Mouse (Mus musculus) intestine, embryonic 16.5 days (tissue): ENCODE measurements around the gene Zfp688. TPM values are rescaled to one million over a fixed set of nuclear protein-coding genes. Genes with fewer than 3 reads are reported as not detected.
A peak's percentile ranks its signal among the peaks of the same experiment; 100 is the strongest.
"Not testable (repeated sequence)": the region's sequence is repeated elsewhere in the genome, so short reads cannot be mapped to it uniquely, and the experiment has no call there.

Experiments used
- ATAC-seq: fragments of 200-750 bp; cut with Nextera tagmentation; 2 replicates; pipeline ENCODE4 v1.8.0; 2017; ENCODE audit warnings: moderate TSS enrichment, moderate library complexity
- H3K27ac ChIP-seq: fragments of 300-500 bp; sonication (generic); 2 replicates; pipeline ENCODE4 v1.5.1; 2014; ENCODE audit warnings: mild to moderate bottlenecking, low read length
- H3K27me3 ChIP-seq: fragments of 300-500 bp; sonication (generic); replicated peaks from 2 replicates; pipeline ENCODE4 v1.6.1; 2014; ENCODE audit warnings: low read length, control low read depth, mixed read lengths; ENCODE audit not compliant: control insufficient read depth, insufficient read depth
- H3K36me3 ChIP-seq: fragments of 300-500 bp; sonication (generic); 2 replicates; pipeline ENCODE4 v1.6.1; 2014; ENCODE audit warnings: low read length, control low read depth; ENCODE audit not compliant: control insufficient read depth, insufficient read depth
- H3K4me1 ChIP-seq: fragments of 300-500 bp; sonication (generic); 2 replicates; pipeline ENCODE4 v1.6.1; 2014; ENCODE audit warnings: low read length, control low read depth, mixed read lengths; ENCODE audit not compliant: control insufficient read depth, insufficient read depth
- H3K4me2 ChIP-seq: fragments of 300-500 bp; sonication (generic); 2 replicates; pipeline ENCODE4 v1.6.1; 2014; ENCODE audit warnings: low read depth, low read length, control low read depth
- H3K4me3 ChIP-seq: fragments of 300-500 bp; sonication (generic); 2 replicates; pipeline ENCODE4 v1.5.1; 2014; ENCODE audit warnings: mild to moderate bottlenecking, low read length
- H3K9ac ChIP-seq: fragments of 300-500 bp; sonication (generic); 2 replicates; pipeline ENCODE4 v1.6.1; 2014; ENCODE audit warnings: low read depth, low read length
- H3K9me3 ChIP-seq: fragments of 300-500 bp; sonication (generic); 2 replicates; pipeline ENCODE4 v1.6.1; 2016; ENCODE audit warnings: low read length, control low read depth; ENCODE audit not compliant: control insufficient read depth
- WGBS: fragments of 180-500 bp; shearing (Covaris S2); extraction: QIAGEN DNeasy Blood & Tissue Kit; methylation state at CpG from one replicate; pipeline ENCODE4 v1.1.7; 2014; 5-methylcytosine and 5-hydroxymethylcytosine counted together
- polyA plus RNA-seq: library from polyadenylated mRNA; unstranded; fragments of >200 nt; fragmentation: Nextera tagmentation; extraction: Ambion mirVana; gene quantifications from 2 replicates; pipeline ENCODE4 v1.2.1, GENCODE M21; 2015

Gene Zfp688
- polyA plus RNA-seq, result 20.8 and 23.4 TPM in 2 replicates

- Histone ChIP-seq H3K4me2 (peak within 1 kb of the TSS; percentile 97), H3K9ac (peak within 1 kb of the TSS; percentile 91), H3K9me3 (no peaks in the 10 kb centered on the region), H3K27me3 (peaks cover 8% of the 10 kb centered on the region; the same call in 1 of the 2 replicates), H3K4me1 (peaks cover 11% of the 10 kb centered on the region; the same call in 1 of the 2 replicates), H3K27ac (peak within 1 kb of the TSS; percentile 50), H3K4me3 (peak within 1 kb of the TSS; percentile 81), H3K36me3 (no peaks in the 10 kb centered on the region)
- WGBS, result under 1% methylated on average over 48 of the region's 48 CpGs
- peak; percentile 98 for ATAC-seq
Measured at GRCm38 (mm10) chr7:127421388-127422191, at the start of gene Zfp688. Zfp688 (minus strand) TSS chr7:127422068.

- peaks cover 8% of the 10 kb centered on the region for H3K4me1 ChIP-seq
- H3K4me3 ChIP-seq, result peak overlapping the region; percentile 82
- H3K27me3 ChIP-seq, result no peaks in the 10 kb centered on the region
- peaks cover 29% of the 10 kb centered on the region for H3K36me3 ChIP-seq
- H3K27ac ChIP-seq, result peak overlapping the region; percentile 99
- peaks cover 3% of the 10 kb centered on the region; the same call in 1 of the 2 replicates for H3K9me3 ChIP-seq
- peak overlapping the region; percentile 95 for H3K9ac ChIP-seq
- peak overlapping the region; percentile 89 for H3K4me2 ChIP-seq
- peak; percentile 49 for ATAC-seq
- 0% methylated on average over 19 of the region's 25 CpGs for WGBS
Measured at GRCm38 (mm10) chr7:127471646-127472010, 49.8 kb upstream of the Zfp688 start.

GRCm38 (mm10) chr7:127470743-127471645, 49.1 kb upstream of the Zfp688 start:
- Histone ChIP-seq H3K9me3 (peaks cover 3% of the 10 kb centered on the region; the same call in 1 of the 2 replicates), H3K36me3 (peaks cover 28% of the 10 kb centered on the region), H3K4me2 (peak overlapping the region; percentile 89), H3K27me3 (no peaks in the 10 kb centered on the region), H3K9ac (peak overlapping the region; percentile 95), H3K4me1 (peaks cover 8% of the 10 kb centered on the region), H3K4me3 (peak overlapping the region; percentile 82), H3K27ac (peak overlapping the region; percentile 99)
- peak; percentile 93 for ATAC-seq
- under 1% methylated on average over 42 of the region's 46 CpGs for WGBS

GRCm38 (mm10) chr7:127470011-127470715, 48.3 kb upstream of the Zfp688 start:
- 9% methylated on average over 10 of the region's 10 CpGs for whole genome bisulfite sequencing
- peak overlapping the region; percentile 82 for H3K4me3 ChIP-seq
- peak overlapping the region; percentile 95 for H3K9ac ChIP-seq
- H3K27ac ChIP-seq, result peak overlapping the region; percentile 99
- H3K4me2 ChIP-seq, result peak overlapping the region; percentile 89
- H3K27me3 ChIP-seq, result no peaks in the 10 kb centered on the region
- peaks cover 3% of the 10 kb centered on the region; the same call in 1 of the 2 replicates for H3K9me3 ChIP-seq
- peaks cover 20% of the 10 kb centered on the region for H3K36me3 ChIP-seq
- H3K4me1 ChIP-seq, result peaks cover 8% of the 10 kb centered on the region
- peak; percentile 19 for ATAC-seq

- 0 out of 2 replicates have a peak, but pooled peaks cover 2% of the 10 kb centered on the region for H3K4me1 ChIP-seq
- 96% methylated on average over 4 of the region's 4 CpGs for WGBS
Measured at GRCm38 (mm10) chr7:127466606-127467005, 44.7 kb upstream of the Zfp688 start.

GRCm38 (mm10) chr7:127465670-127466069, 43.8 kb upstream of the Zfp688 start:
- H3K4me1 ChIP-seq, H3K27ac ChIP-seq, H3K4me2 ChIP-seq, H3K9ac ChIP-seq, ATAC-seq, H3K36me3 ChIP-seq, H3K9me3 ChIP-seq, H3K4me3 ChIP-seq, H3K27me3 ChIP-seq: not testable (repeated sequence)
- WGBS, result 98% methylated on average over 2 of the region's 2 CpGs

More at GRCm38 (mm10) chr7:127466606-127467005, 44.7 kb upstream of the Zfp688 start:
- H3K9ac ChIP-seq, result no peak overlapping the region
- no peak overlapping the region for H3K4me2 ChIP-seq
- H3K27ac ChIP-seq, result no peak overlapping the region
- 0 out of 2 replicates have a peak, but pooled peaks cover 7% of the 10 kb centered on the region for H3K36me3 ChIP-seq
- ATAC-seq, result no peak
- peaks cover 3% of the 10 kb centered on the region; the same call in 1 of the 2 replicates for H3K9me3 ChIP-seq
- H3K4me3 ChIP-seq, result no peak overlapping the region
- H3K27me3 ChIP-seq, result no peaks in the 10 kb centered on the region

GRCm38 (mm10) chr7:127465191-127465590, 43.3 kb upstream of the Zfp688 start:
- 0 out of 2 replicates have a peak, but pooled peaks cover 7% of the 10 kb centered on the region for H3K36me3 ChIP-seq
- WGBS, result 98% methylated on average over 3 of the region's 3 CpGs
- H3K9ac ChIP-seq, result no peak overlapping the region
- H3K4me2 ChIP-seq, result no peak overlapping the region
- no peak for ATAC-seq
- H3K4me1 ChIP-seq, result 0 out of 2 replicates have a peak, but pooled peaks cover 2% of the 10 kb centered on the region
- H3K27ac ChIP-seq, result no peak overlapping the region
- H3K27me3 ChIP-seq, result no peaks in the 10 kb centered on the region
- H3K4me3 ChIP-seq, result no peak overlapping the region
- H3K9me3 ChIP-seq, result peaks cover 3% of the 10 kb centered on the region; the same call in 1 of the 2 replicates

- not testable (repeated sequence) for H3K27ac ChIP-seq, H3K9ac ChIP-seq, H3K4me1 ChIP-seq, H3K9me3 ChIP-seq, H3K4me2 ChIP-seq, ATAC-seq, H3K4me3 ChIP-seq, H3K27me3 ChIP-seq
- WGBS, result 95% methylated on average over 7 of the region's 8 CpGs
- peaks cover 25% of the 10 kb centered on the region for H3K36me3 ChIP-seq
Measured at GRCm38 (mm10) chr7:127459311-127459710, 37.4 kb upstream of the Zfp688 start, which contains the start of gene Prr14. Prr14 (plus strand) TSS chr7:127459611.
